Mouse (Mus musculus) forebrain, embryonic 11.5 days (tissue): ENCODE data around the gene Gm10260. TPM values are rescaled to one million over a fixed set of nuclear protein-coding genes. Genes with fewer than 3 reads are reported as not detected.

Experiments
- ATAC-seq: fragments of 200-750 bp; cut with Nextera tagmentation; replicated peaks from 2 replicates; pipeline ENCODE4 v1.8.0; 2017; ENCODE audit warnings: moderate TSS enrichment; ENCODE audit not compliant: low FRiP score
- DNase-seq: peaks from one replicate; pipeline ENCODE4 v3.0.0-alpha.2; 2017; ENCODE audit warnings: low spot score
- H3K27ac ChIP-seq: fragments of 300-500 bp; sonication (generic); 2 replicates; pipeline ENCODE4 v1.5.1; 2014; ENCODE audit warnings: low read depth, low read length
- H3K27me3 ChIP-seq: fragments of 300-500 bp; sonication (generic); 2 replicates; pipeline ENCODE4 v1.6.1; 2014; ENCODE audit warnings: mild to moderate bottlenecking, low read length, mixed read lengths; ENCODE audit not compliant: control insufficient read depth, insufficient read depth
- H3K36me3 ChIP-seq: fragments of 300-500 bp; sonication (generic); 2 replicates; pipeline ENCODE4 v1.6.1; 2014; ENCODE audit warnings: mild to moderate bottlenecking, low read length, moderate library complexity, mixed read lengths; ENCODE audit not compliant: control insufficient read depth, insufficient read depth
- H3K4me1 ChIP-seq: fragments of 300-500 bp; sonication (generic); replicated peaks from 2 replicates; pipeline ENCODE4 v1.6.1; 2014; ENCODE audit warnings: low read length, mixed read lengths; ENCODE audit not compliant: control insufficient read depth, insufficient read depth
- H3K4me2 ChIP-seq: fragments of 300-500 bp; sonication (generic); 2 replicates; pipeline ENCODE4 v1.6.1; 2014; ENCODE audit warnings: low read depth, mild to moderate bottlenecking, low read length, moderate library complexity, mixed read lengths; ENCODE audit not compliant: severe bottlenecking
- H3K4me3 ChIP-seq: fragments of 300-500 bp; sonication (generic); 2 replicates; pipeline ENCODE4 v1.5.1; 2014; ENCODE audit warnings: low read depth, low read length
- H3K9ac ChIP-seq: fragments of 300-500 bp; sonication (generic); 2 replicates; pipeline ENCODE4 v1.6.1; 2014; ENCODE audit warnings: low read length
- H3K9me3 ChIP-seq: fragments of 300-500 bp; sonication (generic); 2 replicates; pipeline ENCODE4 v1.6.1; 2016; ENCODE audit warnings: low read length, mixed read lengths; ENCODE audit not compliant: control insufficient read depth
- WGBS: fragments of 180-500 bp; shearing (Covaris S2); extraction: QIAGEN DNeasy Blood & Tissue Kit; methylation state at CpG from one replicate; pipeline ENCODE4 v1.1.7; 2014; 5-methylcytosine and 5-hydroxymethylcytosine counted together
- polyA plus RNA-seq: library from polyadenylated mRNA; unstranded; fragments of >200 nt; fragmentation: Nextera tagmentation; extraction: Ambion mirVana; gene quantifications from 2 replicates; pipeline ENCODE4 v1.2.1, GENCODE M21; 2014

Gene Gm10260
- 3.0 and 7.0 TPM in 2 replicates for polyA plus RNA-seq

DNA sequence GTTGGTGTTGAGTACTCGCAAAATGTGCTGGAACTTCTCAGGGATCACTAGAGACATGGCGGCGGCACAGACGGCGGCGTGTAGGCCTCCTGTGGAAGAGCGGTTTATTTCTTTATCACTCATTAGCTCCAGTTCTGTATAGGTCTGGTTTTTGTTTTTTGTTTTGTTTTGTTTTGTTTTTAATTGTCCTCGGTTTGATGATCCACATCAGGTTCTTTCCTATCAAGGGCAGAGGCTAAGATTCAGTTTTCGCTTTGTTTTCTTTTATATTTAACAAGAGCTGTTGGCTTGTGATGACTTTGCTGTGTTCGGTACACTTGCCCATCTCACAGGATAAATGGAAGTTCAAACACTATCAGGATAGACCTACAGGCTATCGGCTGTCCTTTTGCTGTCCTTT lies at the start of gene Gm10260:
Gene Gm10260, minus strand, starts transcription at position 101 of the 400 bp plus-strand sequence.
- H3K36me3 ChIP-seq: no peaks in the 10 kb centered on the region
- no peaks in the 10 kb centered on the region for H3K9me3 ChIP-seq
- H3K9ac ChIP-seq: no peak within 1 kb of the TSS
- H3K27me3 ChIP-seq: no peaks in the 10 kb centered on the region
- H3K4me3 ChIP-seq: no peak within 1 kb of the TSS
- H3K4me1 ChIP-seq: peaks cover 9% of the 10 kb centered on the region; the same call in 1 of the 2 replicates
- H3K4me2 ChIP-seq: no peak within 1 kb of the TSS
- H3K27ac ChIP-seq: no peak within 1 kb of the TSS
- no peak for DNase-seq
- no peak for ATAC-seq
- WGBS: 98% methylated on average over 10 of the region's 11 CpGs

- H3K27ac ChIP-seq: no peak overlapping the region
- no peak overlapping the region for H3K4me2 ChIP-seq
- no peaks in the 10 kb centered on the region for H3K4me1 ChIP-seq
- no peak for ATAC-seq
- H3K27me3 ChIP-seq: no peaks in the 10 kb centered on the region
- H3K36me3 ChIP-seq: no peaks in the 10 kb centered on the region
- no peak overlapping the region for H3K9ac ChIP-seq
- no peaks in the 10 kb centered on the region for H3K9me3 ChIP-seq
- 89% methylated on average over 4 of the region's 4 CpGs for WGBS
- no peak overlapping the region for H3K4me3 ChIP-seq
- DNase-seq: no peak
Observed at GRCm38 (mm10) chr13:97809828-97810227, 49.4 kb upstream of the Gm10260 start.

DNA sequence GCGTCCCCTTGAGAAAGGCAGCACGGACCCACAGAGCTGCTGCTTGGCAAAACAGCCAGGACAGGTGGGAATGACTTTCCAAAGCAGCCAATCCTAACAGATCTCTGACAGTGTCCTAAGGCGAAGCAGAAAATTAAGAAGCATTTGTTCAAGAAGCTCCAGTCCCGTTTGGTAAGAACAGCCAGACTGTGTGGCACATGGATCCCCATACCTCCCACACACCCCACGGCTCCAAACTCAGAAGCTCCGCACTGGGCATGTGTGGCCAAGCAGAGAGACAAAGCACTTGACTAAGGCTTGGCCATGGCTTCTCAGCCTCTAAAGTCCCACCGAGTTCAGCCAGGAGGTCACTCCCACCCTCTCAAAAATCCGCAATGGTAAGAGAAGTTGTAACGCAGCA lies 45.5 kb upstream of the Gm10260 start:
- no peak overlapping the region for H3K4me3 ChIP-seq
- no peaks in the 10 kb centered on the region for H3K36me3 ChIP-seq
- H3K9ac ChIP-seq: no peak overlapping the region
- no peaks in the 10 kb centered on the region; the same call in 1 of the 2 replicates for H3K4me1 ChIP-seq
- ATAC-seq (no peak), DNase-seq (no peak)
- H3K4me2 ChIP-seq: no peak overlapping the region
- 93% methylated on average over 9 of the region's 9 CpGs for WGBS
- H3K27me3 ChIP-seq: no peaks in the 10 kb centered on the region
- no peaks in the 10 kb centered on the region for H3K9me3 ChIP-seq
- H3K27ac ChIP-seq: no peak overlapping the region

DNA sequence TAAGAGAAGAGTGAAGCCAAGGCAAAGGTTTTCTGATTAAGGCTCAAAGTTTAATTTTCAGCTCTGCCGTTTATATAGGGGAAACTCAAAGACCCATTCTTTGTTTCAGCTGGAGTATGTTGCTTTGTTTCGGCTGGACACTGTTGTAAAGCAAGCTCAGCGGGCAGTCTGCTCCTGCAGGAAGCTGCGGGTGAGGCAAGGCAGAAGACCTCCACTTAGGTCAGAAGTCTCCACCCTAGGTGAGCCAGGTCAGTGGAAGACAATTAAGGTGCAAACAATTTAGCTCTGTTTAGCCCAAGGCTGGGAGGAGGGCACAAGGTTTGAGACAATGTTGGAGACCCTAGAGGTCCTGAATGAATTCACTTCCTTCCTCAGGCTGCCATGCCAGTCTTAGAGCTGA lies 42.0 kb upstream of the Gm10260 start:
- H3K4me2 ChIP-seq: no peak overlapping the region
- no peak overlapping the region for H3K9ac ChIP-seq
- no peaks in the 10 kb centered on the region for H3K36me3 ChIP-seq
- H3K27ac ChIP-seq: no peak overlapping the region
- H3K9me3 ChIP-seq: no peaks in the 10 kb centered on the region
- no peak overlapping the region for H3K4me3 ChIP-seq
- DNase-seq: no peak
- ATAC-seq: no peak
- no peaks in the 10 kb centered on the region for H3K27me3 ChIP-seq
- H3K4me1 ChIP-seq: peaks cover 20% of the 10 kb centered on the region
- WGBS: 31% methylated on average over 4 of the region's 4 CpGs

- no peak overlapping the region for H3K4me3 ChIP-seq
- ATAC-seq (peak; percentile 85), DNase-seq (peak; percentile 70)
- H3K9ac ChIP-seq: no peak overlapping the region
- no peaks in the 10 kb centered on the region for H3K9me3 ChIP-seq
- 0 out of 2 replicates have a peak overlapping the region, but pooled peaks have one; percentile 5 for H3K4me2 ChIP-seq
- peak overlapping the region; percentile 62; the same call in 1 of the 2 replicates for H3K27ac ChIP-seq
- no peaks in the 10 kb centered on the region for H3K36me3 ChIP-seq
- 2% methylated on average over 5 of the region's 5 CpGs for WGBS
- H3K27me3 ChIP-seq: no peaks in the 10 kb centered on the region
- H3K4me1 ChIP-seq: peaks cover 27% of the 10 kb centered on the region
Observed at GRCm38 (mm10) chr13:97797462-97797861, 37.0 kb upstream of the Gm10260 start.

DNA sequence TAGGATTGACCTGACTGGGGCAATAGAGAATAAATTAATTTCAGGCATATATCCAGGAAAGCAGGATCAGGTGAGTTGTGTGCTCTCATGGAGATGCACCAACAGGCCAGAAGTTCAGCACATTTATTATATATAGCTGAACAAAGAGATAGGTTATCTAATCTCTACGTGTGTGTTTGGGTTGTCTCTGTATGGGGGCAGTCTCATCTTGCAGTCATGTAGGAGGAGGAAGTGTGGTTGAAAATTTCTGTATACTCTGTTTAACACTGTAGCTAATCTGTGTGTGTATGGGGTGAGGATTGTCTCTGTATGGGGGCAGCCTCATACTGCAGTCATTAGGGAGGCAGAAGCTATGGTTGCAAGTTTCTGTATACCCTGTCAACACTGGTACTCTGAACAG lies 34.3 kb upstream of the Gm10260 start:
- H3K4me1 ChIP-seq: peaks cover 21% of the 10 kb centered on the region
- H3K27me3 ChIP-seq: no peaks in the 10 kb centered on the region
- H3K27ac ChIP-seq: no peak overlapping the region
- no peak overlapping the region for H3K4me2 ChIP-seq
- DNase-seq (no peak), ATAC-seq (no peak)
- no peaks in the 10 kb centered on the region for H3K36me3 ChIP-seq
- no peak overlapping the region for H3K4me3 ChIP-seq
- WGBS: 61% methylated on average over 1 of the region's 1 CpGs
- no peaks in the 10 kb centered on the region for H3K9me3 ChIP-seq
- H3K9ac ChIP-seq: no peak overlapping the region

GRCm38 (mm10) chr13:97793932-97794331 lies 33.5 kb upstream of the Gm10260 start:
- H3K9me3 ChIP-seq: no peaks in the 10 kb centered on the region
- H3K36me3 ChIP-seq: no peaks in the 10 kb centered on the region
- no peak overlapping the region for H3K27ac ChIP-seq
- no peak for DNase-seq
- H3K4me1 ChIP-seq: peaks cover 21% of the 10 kb centered on the region
- WGBS: 71% methylated on average over 1 of the region's 1 CpGs
- H3K4me2 ChIP-seq: no peak overlapping the region
- no peak for ATAC-seq
- H3K27me3 ChIP-seq: no peaks in the 10 kb centered on the region
- no peak overlapping the region for H3K4me3 ChIP-seq
- no peak overlapping the region for H3K9ac ChIP-seq

GRCm38 (mm10) chr13:97791664-97792063 lies 31.2 kb upstream of the Gm10260 start:
- H3K27ac ChIP-seq: no peak overlapping the region
- no peak overlapping the region for H3K4me3 ChIP-seq
- H3K36me3 ChIP-seq: no peaks in the 10 kb centered on the region
- no peak for DNase-seq
- no peaks in the 10 kb centered on the region for H3K9me3 ChIP-seq
- ATAC-seq: no peak
- WGBS: 62% methylated on average over 6 of the region's 6 CpGs
- H3K4me1 ChIP-seq: peaks cover 3% of the 10 kb centered on the region; the same call in 1 of the 2 replicates
- H3K4me2 ChIP-seq: no peak overlapping the region
- no peak overlapping the region for H3K9ac ChIP-seq
- H3K27me3 ChIP-seq: no peaks in the 10 kb centered on the region

- H3K9me3 ChIP-seq: no peaks in the 10 kb centered on the region
- H3K27ac ChIP-seq: no peak overlapping the region
- 90% methylated on average over 12 of the region's 12 CpGs for WGBS
- H3K4me2 ChIP-seq: no peak overlapping the region
- H3K4me1 ChIP-seq: no peaks in the 10 kb centered on the region
- no peak overlapping the region for H3K4me3 ChIP-seq
- no peak for ATAC-seq
- no peaks in the 10 kb centered on the region for H3K27me3 ChIP-seq
- DNase-seq: no peak
- no peak overlapping the region for H3K9ac ChIP-seq
- H3K36me3 ChIP-seq: no peaks in the 10 kb centered on the region
Observed at GRCm38 (mm10) chr13:97789782-97790450, 29.5 kb upstream of the Gm10260 start.
